Mouse (Mus musculus): ENCODE measurements around the gene Pink1.

Gene Pink1

GRCm38 (mm10) chr4:138313021-138313420 lies 13.1 kb downstream of the Pink1 start:
- DNase-seq (ENCODE audit: low spot score), result no peak

GRCm38 (mm10) chr4:138312105-138312504 lies 14.0 kb downstream of the Pink1 start:
- no peak for DNase-seq (ENCODE audit: low spot score)

DNA sequence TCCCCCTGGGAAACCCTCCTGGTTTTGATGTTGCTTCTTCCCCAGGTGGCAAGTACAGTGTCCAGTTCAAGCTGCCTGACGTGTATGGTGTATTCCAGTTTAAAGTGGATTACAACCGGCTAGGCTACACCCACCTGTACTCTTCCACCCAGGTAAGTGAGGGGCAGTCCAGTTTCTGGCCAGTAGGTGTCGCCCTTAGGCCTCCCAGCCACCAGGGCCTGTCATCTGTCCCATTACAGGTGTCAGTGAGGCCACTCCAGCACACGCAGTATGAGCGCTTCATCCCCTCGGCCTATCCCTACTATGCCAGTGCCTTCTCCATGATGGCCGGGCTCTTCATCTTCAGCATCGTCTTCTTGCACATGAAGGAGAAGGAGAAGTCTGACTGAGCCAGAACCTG lies 14.5 kb downstream of the Pink1 start:
- no peak for DNase-seq (ENCODE audit: low spot score)

DNA sequence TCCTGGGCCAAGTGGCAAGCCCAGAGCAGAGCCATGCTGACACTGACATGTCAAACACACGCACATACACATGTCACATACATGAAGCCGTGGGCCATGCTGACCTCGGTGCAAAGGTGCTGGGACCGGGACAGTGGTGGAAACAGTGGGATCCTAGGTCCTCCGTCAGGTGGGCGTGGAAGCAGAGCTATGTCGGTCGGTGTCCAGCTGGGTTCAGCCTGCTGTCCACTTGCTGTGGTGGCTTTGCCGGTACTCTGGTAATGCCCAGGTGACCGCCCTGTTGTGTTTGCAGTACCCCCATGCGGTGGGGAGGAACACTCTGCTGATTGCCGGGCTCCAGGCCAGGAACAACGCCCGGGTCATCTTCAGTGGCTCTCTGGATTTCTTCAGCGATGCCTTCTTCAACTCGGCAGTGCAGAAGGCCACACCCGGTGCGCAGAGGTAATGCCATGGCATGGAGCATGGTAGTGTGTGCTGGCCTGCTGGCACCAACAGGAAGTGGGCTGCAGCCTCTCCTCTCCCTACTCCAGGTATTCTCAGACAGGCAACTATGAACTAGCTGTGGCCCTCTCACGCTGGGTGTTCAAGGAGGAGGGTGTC lies 15.7 kb downstream of the Pink1 start:
- no peak for DNase-seq (ENCODE audit: low spot score)

DNA sequence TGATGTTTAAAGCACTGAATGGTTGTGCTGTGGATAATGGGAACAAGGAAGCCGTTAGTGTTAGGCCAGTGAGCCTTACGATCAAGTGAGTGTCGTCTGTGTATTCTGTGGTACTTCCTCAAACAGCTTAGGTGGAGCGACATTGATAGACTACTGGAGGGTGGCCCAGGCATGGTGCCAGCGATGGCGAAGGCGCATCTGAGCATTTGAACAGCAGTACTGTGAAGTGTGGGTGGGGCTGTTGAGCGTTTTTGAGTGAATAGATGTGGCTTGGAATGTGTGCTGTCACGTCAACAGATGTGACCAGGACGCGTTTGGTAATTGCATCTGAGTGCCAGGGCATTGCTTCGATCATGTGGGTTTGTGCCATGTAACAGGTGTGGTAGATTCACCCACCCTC lies 18.4 kb downstream of the Pink1 start:
- DNase-seq (ENCODE audit: low spot score), result no peak

DNA sequence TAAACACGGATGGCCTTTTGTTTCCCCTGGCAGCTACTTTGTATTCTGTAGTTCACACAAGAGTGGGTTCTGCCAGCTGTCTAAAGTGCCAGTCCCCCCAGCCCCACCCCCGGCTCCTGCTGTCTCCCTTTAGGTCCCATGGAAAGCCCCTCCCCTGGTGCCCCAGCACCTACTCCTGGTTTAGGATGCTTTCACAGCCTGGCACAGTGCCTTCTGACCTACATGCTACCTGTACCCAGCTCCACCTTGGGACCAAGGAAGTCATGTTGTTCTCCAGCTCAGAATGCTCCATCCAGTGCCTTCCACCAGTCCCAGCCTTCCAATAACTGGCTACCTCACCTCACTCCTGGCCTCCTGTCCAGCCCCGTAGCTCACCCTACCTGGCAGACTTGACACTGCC lies 19.1 kb downstream of the Pink1 start:
- no peak for DNase-seq (ENCODE audit: low spot score)

- DNase-seq (ENCODE audit: low spot score), result peak; percentile 99
Measured at GRCm38 (mm10) chr4:138304340-138305104, 21.6 kb downstream of the Pink1 start, which contains the start of gene Ddost. TSS of gene Ddost (plus strand) at chr4:138304730.

- no peak for DNase-seq (ENCODE audit: low spot score)
Measured at GRCm38 (mm10) chr4:138303742-138304141, 22.4 kb downstream of the Pink1 start.

- no peak for DNase-seq (ENCODE audit: low spot score)
Measured at GRCm38 (mm10) chr4:138303011-138303410, 23.1 kb downstream of the Pink1 start.

- DNase-seq (ENCODE audit: low spot score), result no peak
Measured at GRCm38 (mm10) chr4:138301271-138301780, 24.8 kb downstream of the Pink1 start.

- DNase-seq (ENCODE audit: low spot score), result no peak
Measured at GRCm38 (mm10) chr4:138293949-138294550, 32.1 kb downstream of the Pink1 start.

- no peak for DNase-seq (ENCODE audit: low spot score)
Measured at GRCm38 (mm10) chr4:138293261-138293948, 32.7 kb downstream of the Pink1 start.

GRCm38 (mm10) chr4:138292028-138292427 lies 34.1 kb downstream of the Pink1 start:
- DNase-seq (ENCODE audit: low spot score), result no peak

- no peak for DNase-seq (ENCODE audit: low spot score)
Measured at GRCm38 (mm10) chr4:138288691-138289090, 37.4 kb downstream of the Pink1 start.

DNA sequence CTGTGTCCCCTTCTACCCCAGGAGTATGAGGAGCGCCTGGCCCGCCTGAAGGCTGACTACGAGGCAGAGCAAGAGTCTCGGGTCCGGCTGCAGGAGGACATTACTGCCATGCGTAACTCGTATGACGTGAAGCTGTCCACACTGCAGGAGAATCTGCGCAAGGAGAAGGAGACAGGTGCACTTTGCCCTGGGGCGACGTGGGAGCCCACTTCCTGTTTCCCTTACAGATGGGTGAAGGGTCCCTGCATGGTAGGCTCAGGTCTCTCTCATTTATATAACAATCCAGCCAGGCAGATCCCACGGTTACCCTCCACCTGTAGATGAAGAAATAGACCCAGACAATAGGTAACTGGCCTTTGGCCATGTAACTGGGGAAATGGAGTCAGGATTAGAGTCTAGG lies 39.7 kb downstream of the Pink1 start:
- no peak for DNase-seq (ENCODE audit: low spot score)

GRCm38 (mm10) chr4:138282834-138283233 lies 43.3 kb downstream of the Pink1 start:
- peak; percentile 77 for DNase-seq (ENCODE audit: low spot score)

GRCm38 (mm10) chr4:138278346-138278745 lies 47.8 kb downstream of the Pink1 start:
- no peak for DNase-seq (ENCODE audit: low spot score)

GRCm38 (mm10) chr4:138272011-138272997 lies 53.8 kb downstream of the Pink1 start:
- DNase-seq (ENCODE audit: low spot score), result peak; percentile 62

- DNase-seq (ENCODE audit: low spot score), result no peak
Measured at GRCm38 (mm10) chr4:138267869-138268268, 58.2 kb downstream of the Pink1 start.
